Mouse (Mus musculus) heart, embryonic 12.5 days (tissue): ENCODE data around the gene 2010003K11Rik. TPM values are rescaled to one million over a fixed set of nuclear protein-coding genes. Genes with fewer than 3 reads are reported as not detected.

ENCODE experiments used
- ATAC-seq: fragments of 200-750 bp; cut with Nextera tagmentation; 2 replicates; pipeline ENCODE4 v1.8.0; 2017; ENCODE audit warnings: moderate TSS enrichment, moderate library complexity; ENCODE audit not compliant: insufficient number of reproducible peaks, low FRiP score
- H3K27ac ChIP-seq: fragments of 300-500 bp; sonication (generic); 2 replicates; pipeline ENCODE4 v1.5.1; 2016; ENCODE audit warnings: mild to moderate bottlenecking, moderate library complexity; ENCODE audit not compliant: poor library complexity, severe bottlenecking
- H3K27me3 ChIP-seq: fragments of 300-500 bp; sonication (generic); replicated peaks from 2 replicates; pipeline ENCODE4 v1.6.1; 2016; ENCODE audit warnings: mild to moderate bottlenecking, moderate library complexity
- H3K36me3 ChIP-seq: fragments of 300-500 bp; sonication (generic); 2 replicates; pipeline ENCODE4 v1.6.1; 2016; ENCODE audit warnings: mild to moderate bottlenecking, moderate library complexity
- H3K4me1 ChIP-seq: fragments of 300-500 bp; sonication (generic); replicated peaks from 2 replicates; pipeline ENCODE4 v1.6.1; 2016; ENCODE audit warnings: mild to moderate bottlenecking
- H3K4me2 ChIP-seq: fragments of 300-500 bp; sonication (generic); 2 replicates; pipeline ENCODE4 v1.6.1; 2016; ENCODE audit warnings: mild to moderate bottlenecking, moderate library complexity
- H3K4me3 ChIP-seq: fragments of 300-500 bp; sonication (generic); 2 replicates; pipeline ENCODE4 v1.5.1; 2016; ENCODE audit warnings: mild to moderate bottlenecking
- H3K9ac ChIP-seq: fragments of 300-500 bp; sonication (generic); 2 replicates; pipeline ENCODE4 v1.6.1; 2016; ENCODE audit warnings: mild to moderate bottlenecking, moderate library complexity
- H3K9me3 ChIP-seq: fragments of 300-500 bp; sonication (generic); replicated peaks from 2 replicates; pipeline ENCODE4 v1.6.1; 2016; ENCODE audit warnings: mild to moderate bottlenecking, moderate library complexity
- WGBS: fragments of 180-500 bp; shearing (Covaris S2); methylation state at CpG from one replicate; pipeline ENCODE4 v1.1.7; 2016; 5-methylcytosine and 5-hydroxymethylcytosine counted together
- polyA plus RNA-seq: library from polyadenylated mRNA; unstranded; fragments of >200 nt; fragmentation: Nextera tagmentation; extraction: Ambion mirVana; gene quantifications from 2 replicates; pipeline ENCODE4 v1.2.1, GENCODE M21; 2016

Gene 2010003K11Rik
- polyA plus RNA-seq, 1 experiment from 2014 or later = not detected

DNA sequence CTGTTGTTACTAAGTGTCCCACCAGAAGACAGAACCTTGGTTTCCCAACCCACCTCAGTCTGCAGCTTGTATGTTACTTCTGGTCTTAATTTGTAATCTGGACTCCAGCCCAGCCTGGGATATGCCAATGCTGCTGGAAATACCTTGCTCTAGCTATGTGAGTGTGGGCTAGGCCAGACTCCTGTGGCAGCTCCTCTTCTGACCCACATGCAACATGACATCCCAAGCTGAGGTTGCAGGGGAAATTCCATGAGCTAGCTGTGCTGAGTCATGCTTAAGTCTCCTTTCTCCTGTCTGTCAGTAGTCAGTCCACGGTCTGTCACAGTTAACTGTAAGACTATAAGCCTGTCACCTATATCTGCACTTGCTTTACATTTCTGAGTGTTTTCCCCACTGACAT, 19.1 kb upstream of the 2010003K11Rik start:
- no peaks in the 10 kb centered on the region for H3K9me3 ChIP-seq
- 72% methylated on average over 1 of the region's 1 CpGs for WGBS
- H3K4me1 ChIP-seq = peaks cover 14% of the 10 kb centered on the region
- ATAC-seq = no peak; the same call in 1 of the 2 replicates
- no peak overlapping the region for H3K4me2 ChIP-seq
- no peaks in the 10 kb centered on the region for H3K27me3 ChIP-seq
- no peaks in the 10 kb centered on the region for H3K36me3 ChIP-seq
- H3K4me3 ChIP-seq = no peak overlapping the region
- H3K9ac ChIP-seq = no peak overlapping the region
- no peak overlapping the region for H3K27ac ChIP-seq

DNA sequence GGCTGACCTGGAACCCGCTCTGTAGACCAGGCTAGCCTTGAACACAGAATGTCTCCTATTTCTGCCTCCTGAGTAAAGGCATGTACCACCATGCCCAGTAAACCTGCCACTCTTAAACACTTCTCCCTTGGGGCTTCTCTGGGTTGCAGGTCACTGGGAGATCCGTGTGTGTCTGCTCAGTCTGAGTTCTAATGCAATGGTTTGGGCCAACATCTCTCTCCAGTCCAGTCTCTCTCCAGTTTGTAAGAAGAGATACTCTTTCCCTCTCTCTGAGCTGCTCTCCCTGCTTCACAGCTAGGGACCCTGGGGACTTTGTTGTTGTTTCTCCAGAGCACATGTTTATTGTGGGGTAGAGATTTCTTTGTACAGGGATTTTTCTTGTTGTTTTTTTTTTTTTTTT, 17.9 kb upstream of the 2010003K11Rik start:
- Histone ChIP-seq H3K4me3 (no peak overlapping the region), H3K4me2 (no peak overlapping the region), H3K9me3 (no peaks in the 10 kb centered on the region), H3K27me3 (0 out of 2 replicates have a peak, but pooled peaks cover 3% of the 10 kb centered on the region), H3K4me1 (peaks cover 14% of the 10 kb centered on the region), H3K27ac (no peak overlapping the region), H3K36me3 (no peaks in the 10 kb centered on the region), H3K9ac (no peak overlapping the region)
- WGBS = 78% methylated on average over 2 of the region's 2 CpGs
- no peak for ATAC-seq

DNA sequence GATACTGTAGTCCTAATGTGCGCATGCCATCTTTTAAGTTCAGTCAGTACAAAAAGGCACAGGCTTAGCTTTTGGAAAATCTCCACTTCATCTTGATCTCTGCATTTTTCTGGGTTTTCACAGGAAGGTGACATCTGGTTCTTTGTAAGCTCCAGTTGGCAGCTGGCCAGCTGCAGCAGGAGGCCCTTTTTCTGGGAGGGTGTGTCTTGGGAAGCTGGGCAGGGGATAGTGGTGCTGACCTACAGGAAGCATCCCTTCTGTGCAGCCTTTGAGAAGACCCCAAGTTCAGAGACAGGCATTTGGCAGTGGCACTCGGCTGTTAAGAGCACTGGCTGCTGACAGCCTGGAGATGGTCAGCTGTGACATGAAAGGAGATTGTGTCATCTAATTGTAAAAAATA, 17.4 kb upstream of the 2010003K11Rik start:
- no peak for ATAC-seq
- no peak overlapping the region for H3K27ac ChIP-seq
- no peak overlapping the region for H3K4me3 ChIP-seq
- 0 out of 2 replicates have a peak, but pooled peaks cover 3% of the 10 kb centered on the region for H3K27me3 ChIP-seq
- H3K9ac ChIP-seq = no peak overlapping the region
- no peaks in the 10 kb centered on the region for H3K9me3 ChIP-seq
- 36% methylated on average over 2 of the region's 2 CpGs for WGBS
- no peaks in the 10 kb centered on the region for H3K36me3 ChIP-seq
- H3K4me1 ChIP-seq = peaks cover 19% of the 10 kb centered on the region
- no peak overlapping the region for H3K4me2 ChIP-seq

DNA sequence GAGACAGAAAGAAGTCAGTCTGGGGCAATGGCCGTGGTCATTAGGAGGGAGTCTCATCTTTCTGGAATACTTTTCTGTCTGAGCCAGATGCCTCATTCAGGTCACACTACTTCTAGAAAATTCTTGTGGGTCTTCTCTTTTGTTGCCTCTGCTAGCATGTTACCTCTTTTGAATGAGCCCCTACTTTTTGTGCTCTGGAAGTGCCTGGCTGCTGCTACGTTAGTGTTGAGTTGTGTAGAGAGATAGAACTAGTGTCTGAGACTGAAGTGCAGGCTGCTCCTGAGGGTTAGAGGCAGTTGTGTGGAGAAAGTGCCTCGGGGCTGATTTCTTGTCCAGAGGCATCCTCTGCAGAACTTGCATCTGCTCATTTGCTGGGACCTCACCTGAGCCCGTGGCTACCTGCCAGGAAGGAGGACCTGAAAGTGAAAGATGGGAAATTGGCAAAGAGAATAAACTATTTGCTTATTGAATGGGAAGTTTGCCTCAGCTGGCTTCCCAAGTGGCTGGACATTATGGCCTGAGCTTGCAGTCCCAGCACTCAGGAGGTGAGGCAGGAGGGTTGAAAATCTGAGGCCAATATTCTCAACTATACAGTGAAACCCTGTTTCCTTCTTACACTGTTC, 15.0 kb upstream of the 2010003K11Rik start:
- WGBS = 67% methylated on average over 4 of the region's 4 CpGs
- Histone ChIP-seq H3K4me3 (no peak overlapping the region), H3K9me3 (no peaks in the 10 kb centered on the region), H3K4me1 (peaks cover 26% of the 10 kb centered on the region), H3K27me3 (0 out of 2 replicates have a peak, but pooled peaks cover 3% of the 10 kb centered on the region), H3K27ac (no peak overlapping the region), H3K36me3 (no peaks in the 10 kb centered on the region), H3K9ac (no peak overlapping the region), H3K4me2 (no peak overlapping the region)
- no peak for ATAC-seq

DNA sequence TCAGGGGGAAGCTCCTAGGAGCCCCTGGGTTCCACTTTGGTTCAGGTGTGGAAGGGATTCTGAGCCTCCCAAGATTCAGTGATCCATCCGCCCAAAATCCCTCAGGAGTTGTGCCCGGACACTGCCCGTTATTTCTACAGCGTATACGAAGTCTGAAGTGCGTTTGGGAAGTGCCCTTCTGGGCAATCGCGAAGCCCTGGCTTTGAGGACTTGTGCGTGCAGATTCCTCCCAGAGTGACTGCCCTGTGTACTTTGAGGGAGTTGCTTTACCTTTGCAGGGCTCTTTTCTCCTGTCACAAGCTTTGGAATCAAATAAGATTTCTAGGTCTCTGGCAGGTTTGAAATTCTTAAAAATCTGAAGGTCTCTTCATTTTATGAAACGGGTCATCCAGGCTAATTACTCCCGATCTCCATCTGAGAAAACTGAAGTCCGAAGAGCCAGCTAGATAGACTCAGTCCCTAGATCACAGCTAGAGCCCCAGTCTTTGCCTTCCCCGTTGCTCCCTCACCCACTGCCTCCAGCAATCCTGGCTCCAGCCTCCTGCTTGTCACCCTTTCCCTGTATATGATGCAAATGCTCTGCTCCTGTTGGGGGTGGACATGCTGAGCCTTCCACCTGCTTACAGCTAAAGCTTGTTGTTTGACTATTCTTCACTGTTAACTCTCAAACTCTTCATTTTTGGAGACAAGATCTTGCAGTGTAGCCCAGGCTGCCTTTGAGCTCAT, 12.9 kb upstream of the 2010003K11Rik start:
- Histone ChIP-seq H3K36me3 (no peaks in the 10 kb centered on the region), H3K4me2 (peak overlapping the region; percentile 90), H3K4me1 (peaks cover 24% of the 10 kb centered on the region), H3K9ac (peak overlapping the region; percentile 67), H3K27me3 (0 out of 2 replicates have a peak, but pooled peaks cover 3% of the 10 kb centered on the region), H3K27ac (no peak overlapping the region), H3K9me3 (no peaks in the 10 kb centered on the region), H3K4me3 (peak overlapping the region; percentile 84)
- ATAC-seq = no peak
- WGBS = 9% methylated on average over 13 of the region's 13 CpGs

DNA sequence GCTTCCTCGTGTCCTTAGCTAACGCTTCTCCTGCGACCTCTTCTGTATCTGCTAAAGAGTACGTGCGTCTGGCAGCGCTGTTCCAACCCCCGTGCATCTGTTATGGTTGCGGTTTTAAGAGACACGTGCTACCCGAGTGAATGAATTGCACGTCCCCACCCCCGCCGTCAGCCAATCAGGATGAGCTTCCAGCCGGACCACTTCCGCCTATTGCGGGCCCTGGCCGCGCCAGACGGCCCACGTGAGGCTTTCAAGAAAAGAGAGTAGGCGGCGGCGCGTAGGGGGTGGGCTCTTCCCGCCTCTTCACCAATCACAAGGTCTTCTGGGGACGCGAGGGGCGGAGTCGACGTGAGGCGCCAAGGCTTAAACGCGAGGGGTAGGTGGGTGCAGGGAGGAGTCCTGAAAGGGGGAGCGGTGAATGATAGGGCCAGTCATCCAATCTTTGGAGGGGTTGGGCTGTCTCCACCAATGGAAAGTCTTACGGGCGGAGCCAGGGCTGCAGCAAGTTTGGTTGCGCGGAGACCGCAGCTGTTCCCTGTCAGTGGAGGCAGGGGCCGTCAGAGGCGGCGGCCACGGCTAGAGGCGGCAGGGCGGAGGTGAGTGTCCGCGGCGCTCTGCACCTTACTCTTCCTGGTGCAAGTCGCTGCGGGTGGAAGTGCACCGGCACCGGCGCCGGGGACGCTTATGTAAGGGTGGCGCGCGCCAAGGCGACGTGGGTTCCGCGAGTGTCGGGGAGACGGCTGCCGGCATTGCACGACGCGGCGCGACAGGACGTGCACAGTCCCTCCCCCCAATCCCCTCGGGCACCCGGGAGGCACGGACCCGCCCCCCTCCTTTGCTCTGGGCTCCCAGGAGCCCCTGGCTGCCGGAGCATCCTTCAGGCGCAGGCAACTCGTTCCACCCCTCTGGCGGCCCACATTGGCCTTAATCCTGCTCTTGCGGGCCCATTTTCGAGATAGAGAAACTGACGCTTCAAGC, 11.9 kb upstream of the 2010003K11Rik start, which contains the start of gene Pcx:
Pcx (plus strand) TSS at position 487 of the 978 bp plus-strand sequence.
- Histone ChIP-seq H3K4me3 (peak within 1 kb of the TSS; percentile 84), H3K36me3 (no peaks in the 10 kb centered on the region), H3K27ac (peak within 1 kb of the TSS; percentile 26; the same call in 1 of the 2 replicates), H3K9me3 (no peaks in the 10 kb centered on the region), H3K4me1 (peaks cover 15% of the 10 kb centered on the region), H3K27me3 (0 out of 2 replicates have a peak, but pooled peaks cover 3% of the 10 kb centered on the region), H3K4me2 (peak within 1 kb of the TSS; percentile 90), H3K9ac (peak within 1 kb of the TSS; percentile 67)
- peak; percentile 100 for ATAC-seq
- WGBS = under 1% methylated on average over 82 of the region's 82 CpGs

DNA sequence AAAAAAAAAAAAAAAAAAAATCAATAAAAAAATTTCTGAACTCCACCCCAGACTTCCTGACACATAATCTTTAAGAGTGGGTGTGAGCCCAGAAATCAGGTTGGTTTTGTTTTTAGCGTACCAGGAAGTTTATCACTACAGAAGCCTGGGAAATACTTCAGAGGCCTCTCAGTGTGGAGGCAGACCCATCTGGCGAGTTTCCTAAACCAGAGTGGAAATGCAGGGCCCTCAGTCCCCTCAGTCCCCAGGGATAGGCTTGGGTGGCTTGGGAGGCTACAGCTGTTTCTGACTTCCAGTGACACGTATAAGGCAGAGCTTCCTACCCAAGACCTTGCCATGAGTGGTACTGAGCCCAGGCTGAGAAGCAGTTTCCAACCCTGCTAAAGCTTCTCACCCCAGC, 9.4 kb upstream of the 2010003K11Rik start:
- no peak overlapping the region for H3K9ac ChIP-seq
- no peaks in the 10 kb centered on the region for H3K9me3 ChIP-seq
- peaks cover 13% of the 10 kb centered on the region for H3K4me1 ChIP-seq
- no peak overlapping the region for H3K27ac ChIP-seq
- H3K27me3 ChIP-seq = 0 out of 2 replicates have a peak, but pooled peaks cover 3% of the 10 kb centered on the region
- no peak overlapping the region for H3K4me2 ChIP-seq
- no peak for ATAC-seq
- H3K4me3 ChIP-seq = no peak overlapping the region
- H3K36me3 ChIP-seq = no peaks in the 10 kb centered on the region
- WGBS = 69% methylated on average over 3 of the region's 3 CpGs

DNA sequence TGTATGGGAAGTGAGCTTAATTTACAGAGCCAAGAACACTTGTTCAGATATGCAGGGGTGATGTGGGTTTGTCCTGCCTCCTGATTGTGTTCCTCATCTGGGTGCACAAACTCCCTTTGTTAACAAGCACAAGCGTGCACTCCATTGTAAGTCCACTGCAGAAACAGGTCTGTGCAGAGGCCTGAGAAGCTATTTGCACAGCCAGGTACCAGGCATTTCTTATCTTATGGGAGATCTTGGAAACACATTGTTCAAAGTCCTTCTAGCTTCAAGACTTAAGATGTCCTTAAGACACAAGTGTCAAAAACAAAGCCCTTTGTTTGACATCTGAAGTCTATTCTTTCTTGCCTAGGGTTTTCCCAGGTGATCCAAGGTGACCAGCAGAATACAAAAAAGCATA, 6.4 kb upstream of the 2010003K11Rik start:
- Histone ChIP-seq H3K36me3 (no peaks in the 10 kb centered on the region), H3K9me3 (no peaks in the 10 kb centered on the region), H3K9ac (no peak overlapping the region), H3K27ac (no peak overlapping the region), H3K4me1 (peaks cover 12% of the 10 kb centered on the region), H3K4me3 (no peak overlapping the region), H3K4me2 (no peak overlapping the region), H3K27me3 (no peaks in the 10 kb centered on the region)
- ATAC-seq = no peak
- 87% methylated on average over 1 of the region's 1 CpGs for WGBS

DNA sequence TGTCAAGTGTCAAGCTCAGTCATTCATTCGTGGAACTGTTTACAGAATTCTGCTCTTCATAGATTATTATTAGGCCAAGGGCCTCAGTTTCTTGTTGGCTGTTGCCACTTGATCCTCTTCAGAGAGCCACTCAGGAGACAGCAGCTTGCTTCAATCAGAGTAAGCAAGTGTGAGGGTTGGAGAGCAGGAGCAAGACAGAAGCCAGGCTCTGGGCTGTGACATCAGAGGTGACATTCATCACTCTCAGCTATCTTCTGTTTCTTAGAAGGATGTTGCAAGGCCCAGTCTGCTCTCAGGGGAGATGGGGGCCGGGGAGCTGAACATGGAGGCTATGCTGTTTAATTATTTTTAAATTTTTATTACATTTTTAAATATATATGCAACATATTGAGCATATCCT, 4.3 kb upstream of the 2010003K11Rik start:
- WGBS = 45% methylated on average over 2 of the region's 2 CpGs
- no peak for ATAC-seq

DNA sequence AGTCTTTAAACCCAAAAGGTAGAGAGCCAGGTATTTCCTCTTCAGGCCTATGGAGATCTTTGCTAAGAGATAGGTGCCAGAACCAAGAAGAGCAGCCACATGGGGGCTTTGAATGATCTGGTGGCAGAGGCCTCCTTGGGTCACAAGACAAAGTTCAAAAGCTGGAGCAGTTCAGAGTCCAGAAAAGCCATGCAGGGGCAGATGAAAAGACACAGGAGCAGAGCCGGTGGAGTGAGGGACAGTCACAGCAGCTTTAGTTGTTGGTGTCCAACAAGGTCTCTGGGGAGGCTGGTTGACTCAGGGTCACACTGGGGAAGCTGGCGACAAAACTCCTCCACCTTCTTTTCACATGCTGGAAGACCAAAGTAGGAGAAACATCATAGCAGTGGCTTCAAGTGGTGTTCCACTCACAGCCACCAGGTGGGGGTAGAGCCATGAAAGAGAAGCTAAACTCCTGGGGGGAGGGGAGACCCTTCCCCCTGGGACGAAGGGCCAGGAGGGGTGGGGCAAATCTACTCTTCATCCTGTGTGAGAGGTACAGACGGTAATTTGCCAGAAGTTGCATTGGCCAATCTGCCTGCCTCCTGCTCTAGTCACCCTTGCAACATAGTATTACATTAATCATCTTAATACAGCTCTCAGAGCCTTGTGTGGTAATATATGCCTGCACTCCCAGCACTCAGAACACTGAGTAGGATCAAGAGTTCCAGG, 965 bp downstream of the 2010003K11Rik start:
- Histone ChIP-seq H3K4me1 (peaks cover 9% of the 10 kb centered on the region), H3K4me2 (0 out of 2 replicates have a peak overlapping the region, but pooled peaks have one; percentile 14), H3K27ac (no peak overlapping the region), H3K36me3 (no peaks in the 10 kb centered on the region), H3K9me3 (no peaks in the 10 kb centered on the region), H3K27me3 (no peaks in the 10 kb centered on the region), H3K4me3 (no peak overlapping the region), H3K9ac (no peak overlapping the region)
- ATAC-seq = no peak
- 3% methylated on average over 4 of the region's 4 CpGs for WGBS

More for the DNA sequence above, 4.3 kb upstream of the 2010003K11Rik start:
- no peak overlapping the region for H3K9ac ChIP-seq
- H3K27me3 ChIP-seq = no peaks in the 10 kb centered on the region
- no peaks in the 10 kb centered on the region for H3K36me3 ChIP-seq
- H3K4me2 ChIP-seq = no peak overlapping the region
- H3K4me3 ChIP-seq = no peak overlapping the region
- H3K27ac ChIP-seq = no peak overlapping the region
- H3K4me1 ChIP-seq = peaks cover 10% of the 10 kb centered on the region
- H3K9me3 ChIP-seq = no peaks in the 10 kb centered on the region
